Mouse (Mus musculus): ENCODE results near the gene 3100002H09Rik. TPM values are rescaled to one million over a fixed set of nuclear protein-coding genes. Genes with fewer than 3 reads are reported as not detected.

The 3100002H09Rik gene
- polyA plus RNA-seq, 1 experiment from 2014 or later: not detected

DNA sequence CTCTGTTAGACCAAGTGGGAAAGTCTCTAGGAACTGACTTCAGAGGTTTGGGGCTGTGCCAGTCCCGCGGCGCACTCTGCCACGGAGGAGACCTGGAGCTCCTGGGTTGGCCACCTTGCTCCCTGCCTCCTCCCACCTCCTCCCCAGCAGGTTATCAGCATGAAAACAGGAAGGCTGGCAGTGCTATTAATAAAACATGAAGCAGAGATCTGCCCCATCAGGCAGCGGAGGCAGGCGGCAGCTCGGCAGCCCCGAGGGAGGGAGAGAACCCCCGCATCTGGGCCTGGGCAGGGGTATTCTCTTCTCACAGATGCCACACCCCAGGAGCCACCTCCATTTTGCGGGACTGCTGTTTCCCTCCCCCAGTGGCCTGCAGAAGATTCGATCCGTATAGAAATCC, 29.1 kb upstream of the 3100002H09Rik start:
- no peaks in the 10 kb centered on the region for H3K27me3 ChIP-seq (ENCODE audit: control insufficient read depth, insufficient read depth, low read length)

DNA sequence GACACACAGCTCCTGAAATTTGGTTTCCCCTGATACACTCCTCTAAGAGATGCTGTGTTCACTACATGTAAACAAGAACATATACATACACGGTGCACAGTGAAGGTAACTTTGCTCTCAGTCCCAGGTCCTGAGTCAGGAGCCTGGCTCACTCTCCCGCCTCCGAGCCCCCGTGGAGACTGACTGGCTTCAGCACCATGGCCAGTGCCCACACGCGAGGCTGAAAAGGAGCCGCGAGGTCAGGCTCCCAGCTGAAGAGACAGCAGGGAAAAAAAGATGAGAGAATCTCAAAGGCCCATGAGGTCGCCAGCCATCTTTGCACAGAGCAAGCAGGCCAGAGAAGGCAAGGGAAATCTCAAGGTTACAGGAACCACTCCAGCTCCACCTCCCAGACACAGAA, 22.7 kb upstream of the 3100002H09Rik start:
- DNase-seq (ENCODE audit: low spot score): peak; percentile 67

More for the DNA sequence above, 29.1 kb upstream of the 3100002H09Rik start:
- Histone ChIP-seq H3K4me2 (replicated peaks; ENCODE audit: low read depth) (no peak overlapping the region), H3K27ac (replicated peaks) (no peak overlapping the region), H3K9me3 (ENCODE audit: control insufficient read depth, low read length) (no peaks in the 10 kb centered on the region), H3K36me3 (ENCODE audit: control insufficient read depth, insufficient read depth, low read length) (no peaks in the 10 kb centered on the region), H3K4me3 (ENCODE audit: low read depth, low read length) (no peak overlapping the region), H3K9ac (ENCODE audit: low read length) (no peak overlapping the region), H3K4me1 (replicated peaks; ENCODE audit: control insufficient read depth, insufficient read depth) (no peaks in the 10 kb centered on the region)
- no peak for TF ChIP-seq EP300 (optimal IDR thresholded peaks at IDR 0.05)
- TF ChIP-seq CTCF (IDR thresholded peaks at IDR 0.05; ENCODE audit: low read depth): no peak
- WGBS: 26% methylated on average over 12 of the region's 12 CpGs
- DNase-seq (ENCODE audit: low spot score): no peak
- ATAC-seq (ENCODE audit: low FRiP score, low TSS enrichment): no peak

DNA sequence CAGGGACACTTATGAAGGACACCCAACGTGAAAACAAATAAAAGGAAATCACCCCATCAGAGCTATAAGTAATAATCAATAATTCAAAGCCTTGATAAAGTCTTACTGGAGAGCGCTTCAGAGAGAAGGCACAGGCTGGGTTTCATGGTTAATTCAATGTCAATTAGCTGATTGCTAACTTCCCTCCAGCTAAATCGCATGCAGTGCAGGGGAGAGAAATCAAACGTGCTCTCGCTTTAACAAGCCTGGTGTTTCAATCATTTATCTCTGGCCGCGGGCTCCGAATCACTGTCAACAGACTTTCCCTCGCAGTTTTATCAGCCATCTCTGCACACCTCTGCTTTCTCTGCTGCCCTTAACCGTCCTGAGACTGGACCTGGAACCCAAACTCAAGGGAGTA, 22.3 kb upstream of the 3100002H09Rik start:
- 73% methylated on average over 10 of the region's 10 CpGs for WGBS
- ATAC-seq (ENCODE audit: low FRiP score, low TSS enrichment): no peak
- H3K27ac ChIP-seq (replicated peaks): no peak overlapping the region
- H3K27me3 ChIP-seq (ENCODE audit: control insufficient read depth, insufficient read depth, low read length): no peaks in the 10 kb centered on the region
- no peaks in the 10 kb centered on the region for H3K36me3 ChIP-seq (ENCODE audit: control insufficient read depth, insufficient read depth, low read length)
- DNase-seq (ENCODE audit: low spot score): no peak
- H3K4me1 ChIP-seq (replicated peaks; ENCODE audit: control insufficient read depth, insufficient read depth): no peaks in the 10 kb centered on the region
- no peak for TF ChIP-seq CTCF (IDR thresholded peaks at IDR 0.05; ENCODE audit: low read depth)
- no peak for TF ChIP-seq EP300 (optimal IDR thresholded peaks at IDR 0.05)
- H3K4me3 ChIP-seq (ENCODE audit: low read depth, low read length): no peak overlapping the region
- H3K9me3 ChIP-seq (ENCODE audit: control insufficient read depth, low read length): no peaks in the 10 kb centered on the region
- no peak overlapping the region for H3K4me2 ChIP-seq (replicated peaks; ENCODE audit: low read depth)
- H3K9ac ChIP-seq (ENCODE audit: low read length): no peak overlapping the region

More for the DNA sequence above, 22.7 kb upstream of the 3100002H09Rik start:
- TF ChIP-seq CTCF (IDR thresholded peaks at IDR 0.05; ENCODE audit: low read depth): no peak
- no peaks in the 10 kb centered on the region for H3K36me3 ChIP-seq (ENCODE audit: control insufficient read depth, insufficient read depth, low read length)
- H3K27ac ChIP-seq (replicated peaks): no peak overlapping the region
- H3K4me2 ChIP-seq (replicated peaks; ENCODE audit: low read depth): no peak overlapping the region
- no peak for ATAC-seq (ENCODE audit: low FRiP score, low TSS enrichment)
- H3K9me3 ChIP-seq (ENCODE audit: control insufficient read depth, low read length): no peaks in the 10 kb centered on the region
- under 1% methylated on average over 9 of the region's 9 CpGs for WGBS
- H3K9ac ChIP-seq (ENCODE audit: low read length): no peak overlapping the region
- H3K4me3 ChIP-seq (ENCODE audit: low read depth, low read length): no peak overlapping the region
- H3K4me1 ChIP-seq (replicated peaks; ENCODE audit: control insufficient read depth, insufficient read depth): no peaks in the 10 kb centered on the region
- no peaks in the 10 kb centered on the region for H3K27me3 ChIP-seq (ENCODE audit: control insufficient read depth, insufficient read depth, low read length)

- no peak for DNase-seq (ENCODE audit: low spot score)
- no peak overlapping the region for H3K9ac ChIP-seq (ENCODE audit: low read length)
- no peak overlapping the region for H3K4me3 ChIP-seq (ENCODE audit: low read depth, low read length)
- H3K27ac ChIP-seq (replicated peaks): no peak overlapping the region
- H3K27me3 ChIP-seq (ENCODE audit: control insufficient read depth, insufficient read depth, low read length): no peaks in the 10 kb centered on the region
- TF ChIP-seq CTCF (IDR thresholded peaks at IDR 0.05; ENCODE audit: low read depth): no peak
- no peak for TF ChIP-seq EP300 (optimal IDR thresholded peaks at IDR 0.05)
- WGBS: 49% methylated on average over 4 of the region's 4 CpGs
- H3K4me2 ChIP-seq (replicated peaks; ENCODE audit: low read depth): no peak overlapping the region
- no peaks in the 10 kb centered on the region for H3K36me3 ChIP-seq (ENCODE audit: control insufficient read depth, insufficient read depth, low read length)
- no peaks in the 10 kb centered on the region for H3K4me1 ChIP-seq (replicated peaks; ENCODE audit: control insufficient read depth, insufficient read depth)
- no peaks in the 10 kb centered on the region for H3K9me3 ChIP-seq (ENCODE audit: control insufficient read depth, low read length)
- no peak for ATAC-seq (ENCODE audit: low FRiP score, low TSS enrichment)
Observed at GRCm38 (mm10) chr4:124631456-124631855, 20.9 kb upstream of the 3100002H09Rik start.

GRCm38 (mm10) chr4:124626836-124627235, 16.2 kb upstream of the 3100002H09Rik start:
- Histone ChIP-seq H3K9ac (ENCODE audit: low read length) (no peak overlapping the region), H3K36me3 (ENCODE audit: control insufficient read depth, insufficient read depth, low read length) (no peaks in the 10 kb centered on the region), H3K27ac (replicated peaks) (no peak overlapping the region), H3K27me3 (ENCODE audit: control insufficient read depth, insufficient read depth, low read length) (no peaks in the 10 kb centered on the region), H3K4me2 (replicated peaks; ENCODE audit: low read depth) (no peak overlapping the region), H3K9me3 (ENCODE audit: control insufficient read depth, low read length) (no peaks in the 10 kb centered on the region), H3K4me3 (ENCODE audit: low read depth, low read length) (no peak overlapping the region), H3K4me1 (replicated peaks; ENCODE audit: control insufficient read depth, insufficient read depth) (no peaks in the 10 kb centered on the region)
- ATAC-seq (ENCODE audit: low FRiP score, low TSS enrichment) (no peak), DNase-seq (ENCODE audit: low spot score) (no peak)
- TF ChIP-seq CTCF (IDR thresholded peaks at IDR 0.05; ENCODE audit: low read depth): no peak
- TF ChIP-seq EP300 (optimal IDR thresholded peaks at IDR 0.05): no peak
- 87% methylated on average over 1 of the region's 1 CpGs for WGBS

DNA sequence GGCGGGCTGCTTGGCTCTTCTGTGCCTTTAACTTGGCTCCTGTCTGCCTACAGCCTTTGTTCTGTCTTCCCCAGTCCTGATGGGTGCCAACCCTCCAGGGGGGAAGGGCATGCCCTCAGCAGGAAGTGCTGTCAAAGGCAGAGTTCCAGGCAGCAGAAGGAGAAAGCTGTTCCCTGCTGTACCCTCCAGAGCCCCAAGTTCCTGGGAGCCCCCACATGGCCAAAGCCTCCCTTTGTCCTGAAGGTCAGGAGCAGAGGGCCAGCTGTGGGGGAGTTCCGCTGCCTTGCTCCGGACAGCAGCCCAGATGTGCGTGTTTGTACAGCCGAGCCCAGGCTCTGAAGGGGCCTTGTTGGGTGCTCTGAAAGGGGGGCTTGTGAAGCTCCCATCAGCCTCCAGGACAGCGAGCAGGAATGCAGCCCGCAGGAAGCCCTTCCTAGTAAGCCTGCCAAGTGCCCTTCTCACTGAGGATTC, 13.5 kb upstream of the 3100002H09Rik start:
- Histone ChIP-seq H3K9me3 (ENCODE audit: control insufficient read depth, low read length) (no peaks in the 10 kb centered on the region), H3K4me3 (ENCODE audit: low read depth, low read length) (no peak overlapping the region), H3K27me3 (ENCODE audit: control insufficient read depth, insufficient read depth, low read length) (no peaks in the 10 kb centered on the region), H3K27ac (replicated peaks) (no peak overlapping the region), H3K4me1 (replicated peaks; ENCODE audit: control insufficient read depth, insufficient read depth) (no peaks in the 10 kb centered on the region), H3K9ac (ENCODE audit: low read length) (no peak overlapping the region), H3K4me2 (replicated peaks; ENCODE audit: low read depth) (no peak overlapping the region), H3K36me3 (ENCODE audit: control insufficient read depth, insufficient read depth, low read length) (no peaks in the 10 kb centered on the region)
- ATAC-seq (ENCODE audit: low FRiP score, low TSS enrichment) (no peak), DNase-seq (ENCODE audit: low spot score) (no peak)
- 28% methylated on average over 7 of the region's 7 CpGs for WGBS
- TF ChIP-seq CTCF (IDR thresholded peaks at IDR 0.05; ENCODE audit: low read depth): no peak
- no peak for TF ChIP-seq EP300 (optimal IDR thresholded peaks at IDR 0.05)
